Mouse (Mus musculus): ENCODE results near the gene Rab31. TPM values are rescaled to one million over a fixed set of nuclear protein-coding genes. Genes with fewer than 3 reads are reported as not detected.

The Rab31 gene
- polyA plus RNA-seq, 1 experiment from 2014 or later = 39.2 TPM

- Histone ChIP-seq H3K27ac (ENCODE audit: low read length) (no peak overlapping the region), H3K4me3 (ENCODE audit: low read depth, low read length) (no peak overlapping the region), H3K9me3 (ENCODE audit: control insufficient read depth, low read depth, low read length) (no peaks in the 10 kb centered on the region), H3K27me3 (ENCODE audit: control insufficient read depth, insufficient read depth, low read length) (no peaks in the 10 kb centered on the region), H3K9ac (replicated peaks; ENCODE audit: low read depth, low read length) (no peak overlapping the region), H3K4me1 (ENCODE audit: control insufficient read depth, insufficient read depth, low read length) (no peaks in the 10 kb centered on the region), H3K4me2 (replicated peaks; ENCODE audit: low read depth, low read length) (no peak overlapping the region), H3K36me3 (ENCODE audit: control insufficient read depth, insufficient read depth, low read length) (no peaks in the 10 kb centered on the region)
- no peak for ATAC-seq (ENCODE audit: insufficient number of reproducible peaks, insufficient read depth, low FRiP score, low read depth)
Observed at GRCm38 (mm10) chr17:65623130-65623529, 149.4 kb downstream of the Rab31 start.

GRCm38 (mm10) chr17:65618431-65618830, 154.1 kb downstream of the Rab31 start:
- WGBS = 84% methylated on average over 2 of the region's 2 CpGs
- ATAC-seq (ENCODE audit: insufficient number of reproducible peaks, insufficient read depth, low FRiP score, low read depth) = no peak

GRCm38 (mm10) chr17:65615678-65616077, 156.9 kb downstream of the Rab31 start:
- Histone ChIP-seq H3K4me1 (ENCODE audit: control insufficient read depth, insufficient read depth, low read length) (peaks cover 9% of the 10 kb centered on the region; the same call in 1 of the 2 replicates), H3K27ac (ENCODE audit: low read length) (no peak overlapping the region), H3K4me2 (replicated peaks; ENCODE audit: low read depth, low read length) (no peak overlapping the region), H3K27me3 (ENCODE audit: control insufficient read depth, insufficient read depth, low read length) (no peaks in the 10 kb centered on the region), H3K36me3 (ENCODE audit: control insufficient read depth, insufficient read depth, low read length) (no peaks in the 10 kb centered on the region), H3K9me3 (ENCODE audit: control insufficient read depth, low read depth, low read length) (no peaks in the 10 kb centered on the region), H3K4me3 (ENCODE audit: low read depth, low read length) (no peak overlapping the region), H3K9ac (replicated peaks; ENCODE audit: low read depth, low read length) (no peak overlapping the region)
- WGBS = 46% methylated on average over 3 of the region's 3 CpGs
- no peak for ATAC-seq (ENCODE audit: insufficient number of reproducible peaks, insufficient read depth, low FRiP score, low read depth)

More at GRCm38 (mm10) chr17:65618431-65618830, 154.1 kb downstream of the Rab31 start:
- no peak overlapping the region for H3K4me2 ChIP-seq (replicated peaks; ENCODE audit: low read depth, low read length)
- no peaks in the 10 kb centered on the region for H3K4me1 ChIP-seq (ENCODE audit: control insufficient read depth, insufficient read depth, low read length)
- no peak overlapping the region for H3K4me3 ChIP-seq (ENCODE audit: low read depth, low read length)
- H3K27ac ChIP-seq (ENCODE audit: low read length) = no peak overlapping the region
- no peaks in the 10 kb centered on the region for H3K9me3 ChIP-seq (ENCODE audit: control insufficient read depth, low read depth, low read length)
- H3K36me3 ChIP-seq (ENCODE audit: control insufficient read depth, insufficient read depth, low read length) = no peaks in the 10 kb centered on the region
- H3K9ac ChIP-seq (replicated peaks; ENCODE audit: low read depth, low read length) = no peak overlapping the region
- H3K27me3 ChIP-seq (ENCODE audit: control insufficient read depth, insufficient read depth, low read length) = no peaks in the 10 kb centered on the region

- H3K36me3 ChIP-seq (ENCODE audit: control insufficient read depth, insufficient read depth, low read length) = no peaks in the 10 kb centered on the region
- H3K27ac ChIP-seq (ENCODE audit: low read length) = peak overlapping the region; percentile 100
- H3K27me3 ChIP-seq (ENCODE audit: control insufficient read depth, insufficient read depth, low read length) = no peaks in the 10 kb centered on the region
- H3K9me3 ChIP-seq (ENCODE audit: control insufficient read depth, low read depth, low read length) = no peaks in the 10 kb centered on the region
- WGBS = under 1% methylated on average over 9 of the region's 9 CpGs
- H3K4me3 ChIP-seq (ENCODE audit: low read depth, low read length) = peak overlapping the region; percentile 97
- ATAC-seq (ENCODE audit: insufficient number of reproducible peaks, insufficient read depth, low FRiP score, low read depth) = no peak
- H3K4me1 ChIP-seq (ENCODE audit: control insufficient read depth, insufficient read depth, low read length) = peaks cover 15% of the 10 kb centered on the region; the same call in 1 of the 2 replicates
- peak overlapping the region; percentile 49 for H3K9ac ChIP-seq (replicated peaks; ENCODE audit: low read depth, low read length)
- peak overlapping the region; percentile 57 for H3K4me2 ChIP-seq (replicated peaks; ENCODE audit: low read depth, low read length)
Observed at GRCm38 (mm10) chr17:65614431-65614830, 158.1 kb downstream of the Rab31 start.

- Histone ChIP-seq H3K4me2 (replicated peaks; ENCODE audit: low read depth, low read length) (peak within 1 kb of the TSS; percentile 76), H3K27me3 (ENCODE audit: control insufficient read depth, insufficient read depth, low read length) (no peaks in the 10 kb centered on the region), H3K36me3 (ENCODE audit: control insufficient read depth, insufficient read depth, low read length) (no peaks in the 10 kb centered on the region), H3K4me1 (ENCODE audit: control insufficient read depth, insufficient read depth, low read length) (peaks cover 20% of the 10 kb centered on the region; the same call in 1 of the 2 replicates), H3K4me3 (ENCODE audit: low read depth, low read length) (peak within 1 kb of the TSS; percentile 97), H3K27ac (ENCODE audit: low read length) (peak within 1 kb of the TSS; percentile 100), H3K9me3 (ENCODE audit: control insufficient read depth, low read depth, low read length) (no peaks in the 10 kb centered on the region), H3K9ac (replicated peaks; ENCODE audit: low read depth, low read length) (peak within 1 kb of the TSS; percentile 99)
- under 1% methylated on average over 84 of the region's 85 CpGs for WGBS
- ATAC-seq (ENCODE audit: insufficient number of reproducible peaks, insufficient read depth, low FRiP score, low read depth) = peak; percentile 92
Observed at GRCm38 (mm10) chr17:65613463-65614412, 158.8 kb downstream of the Rab31 start, which contains the start of gene Vapa. TSS of gene Vapa (minus strand) at chr17:65613555.

- Histone ChIP-seq H3K27me3 (ENCODE audit: control insufficient read depth, insufficient read depth, low read length) (no peaks in the 10 kb centered on the region), H3K4me1 (ENCODE audit: control insufficient read depth, insufficient read depth, low read length) (peaks cover 23% of the 10 kb centered on the region; the same call in 1 of the 2 replicates), H3K27ac (ENCODE audit: low read length) (peak overlapping the region; percentile 100), H3K9ac (replicated peaks; ENCODE audit: low read depth, low read length) (peak overlapping the region; percentile 99), H3K9me3 (ENCODE audit: control insufficient read depth, low read depth, low read length) (no peaks in the 10 kb centered on the region), H3K4me2 (replicated peaks; ENCODE audit: low read depth, low read length) (no peak overlapping the region), H3K36me3 (ENCODE audit: control insufficient read depth, insufficient read depth, low read length) (no peaks in the 10 kb centered on the region), H3K4me3 (ENCODE audit: low read depth, low read length) (peak overlapping the region; percentile 97)
- ATAC-seq (ENCODE audit: insufficient number of reproducible peaks, insufficient read depth, low FRiP score, low read depth) = peak; percentile 62
- under 1% methylated on average over 25 of the region's 42 CpGs for WGBS
Observed at GRCm38 (mm10) chr17:65613142-65613462, 159.4 kb downstream of the Rab31 start.

GRCm38 (mm10) chr17:65612391-65613141, 160.0 kb downstream of the Rab31 start:
- under 1% methylated on average over 41 of the region's 91 CpGs for WGBS
- Histone ChIP-seq H3K4me1 (ENCODE audit: control insufficient read depth, insufficient read depth, low read length) (peaks cover 26% of the 10 kb centered on the region; the same call in 1 of the 2 replicates), H3K36me3 (ENCODE audit: control insufficient read depth, insufficient read depth, low read length) (no peaks in the 10 kb centered on the region), H3K4me2 (replicated peaks; ENCODE audit: low read depth, low read length) (peak overlapping the region; percentile 76), H3K27me3 (ENCODE audit: control insufficient read depth, insufficient read depth, low read length) (no peaks in the 10 kb centered on the region), H3K27ac (ENCODE audit: low read length) (peak overlapping the region; percentile 100), H3K4me3 (ENCODE audit: low read depth, low read length) (peak overlapping the region; percentile 97), H3K9me3 (ENCODE audit: control insufficient read depth, low read depth, low read length) (no peaks in the 10 kb centered on the region), H3K9ac (replicated peaks; ENCODE audit: low read depth, low read length) (peak overlapping the region; percentile 99)
- ATAC-seq (ENCODE audit: insufficient number of reproducible peaks, insufficient read depth, low FRiP score, low read depth) = peak; percentile 39; the same call in 1 of the 2 replicates

- Histone ChIP-seq H3K9me3 (ENCODE audit: control insufficient read depth, low read depth, low read length) (no peaks in the 10 kb centered on the region), H3K36me3 (ENCODE audit: control insufficient read depth, insufficient read depth, low read length) (no peaks in the 10 kb centered on the region), H3K4me2 (replicated peaks; ENCODE audit: low read depth, low read length) (peak overlapping the region; percentile 76), H3K27ac (ENCODE audit: low read length) (no peak overlapping the region), H3K9ac (replicated peaks; ENCODE audit: low read depth, low read length) (peak overlapping the region; percentile 99; the same call in 1 of the 2 replicates), H3K4me3 (ENCODE audit: low read depth, low read length) (peak overlapping the region; percentile 97), H3K27me3 (ENCODE audit: control insufficient read depth, insufficient read depth, low read length) (no peaks in the 10 kb centered on the region), H3K4me1 (ENCODE audit: control insufficient read depth, insufficient read depth, low read length) (peaks cover 26% of the 10 kb centered on the region; the same call in 1 of the 2 replicates)
- no peak for ATAC-seq (ENCODE audit: insufficient number of reproducible peaks, insufficient read depth, low FRiP score, low read depth)
- WGBS = 2% methylated on average over 4 of the region's 4 CpGs
Observed at GRCm38 (mm10) chr17:65611721-65612120, 160.8 kb downstream of the Rab31 start.

All from stomach, embryonic 14.5 days (tissue).